Mouse (Mus musculus) midbrain, embryonic 14.5 days (tissue): ENCODE measurements around the gene Angptl2. TPM values are rescaled to one million over a fixed set of nuclear protein-coding genes. Genes with fewer than 3 reads are reported as not detected.

Experiments
- ATAC-seq: fragments of 200-750 bp; cut with Nextera tagmentation; 2 replicates; pipeline ENCODE4 v1.8.0; 2017; ENCODE audit warnings: moderate number of reproducible peaks, moderate library complexity; ENCODE audit not compliant: low FRiP score, low TSS enrichment
- DNase-seq: peaks from one replicate; pipeline ENCODE4 v3.0.0-alpha.2; 2015
- H3K27ac ChIP-seq: fragments of 300-500 bp; sonication (generic); replicated peaks from 2 replicates; pipeline ENCODE4 v1.5.1; 2014; ENCODE audit warnings: mild to moderate bottlenecking, low read depth, low read length, moderate library complexity
- H3K27me3 ChIP-seq: fragments of 300-500 bp; sonication (generic); 2 replicates; pipeline ENCODE4 v1.6.1; 2014; ENCODE audit warnings: low read length, control low read depth, mixed read lengths; ENCODE audit not compliant: control insufficient read depth, insufficient read depth
- H3K36me3 ChIP-seq: fragments of 300-500 bp; sonication (generic); 2 replicates; pipeline ENCODE4 v1.6.1; 2014; ENCODE audit warnings: low read length, control low read depth; ENCODE audit not compliant: control insufficient read depth, insufficient read depth
- H3K4me1 ChIP-seq: fragments of 300-500 bp; sonication (generic); 2 replicates; pipeline ENCODE4 v1.6.1; 2014; ENCODE audit warnings: mild to moderate bottlenecking, antibody characterized with exemption, low read length, control low read depth; ENCODE audit not compliant: control insufficient read depth, insufficient read depth
- H3K4me2 ChIP-seq: fragments of 300-500 bp; sonication (generic); 2 replicates; pipeline ENCODE4 v1.6.1; 2014; ENCODE audit warnings: mild to moderate bottlenecking, low read length, moderate library complexity
- H3K4me3 ChIP-seq: fragments of 300-500 bp; sonication (generic); replicated peaks from 2 replicates; pipeline ENCODE4 v1.5.1; 2014; ENCODE audit warnings: low read depth, low read length
- H3K9ac ChIP-seq: fragments of 300-500 bp; sonication (generic); replicated peaks from 2 replicates; pipeline ENCODE4 v1.6.1; 2014; ENCODE audit warnings: mild to moderate bottlenecking, low read length, moderate library complexity
- H3K9me3 ChIP-seq: fragments of 300-500 bp; sonication (generic); 2 replicates; pipeline ENCODE4 v1.6.1; 2016; ENCODE audit warnings: low read length, control low read depth, mixed read lengths; ENCODE audit not compliant: control insufficient read depth
- WGBS: fragments of 180-500 bp; shearing (Covaris S2); extraction: QIAGEN DNeasy Blood & Tissue Kit; methylation state at CpG from one replicate; pipeline ENCODE4 v1.1.7; 2014; 5-methylcytosine and 5-hydroxymethylcytosine counted together
- polyA plus RNA-seq: library from polyadenylated mRNA; unstranded; fragments of >200 nt; fragmentation: Nextera tagmentation; extraction: Ambion mirVana; gene quantifications from 2 replicates; pipeline ENCODE4 v1.2.1, GENCODE M21; 2014

Angptl2 gene
- polyA plus RNA-seq, 1 experiment from 2014 or later: 10.1 TPM

- Histone ChIP-seq H3K27me3 (no peaks in the 10 kb centered on the region), H3K4me2 (no peak overlapping the region), H3K36me3 (peaks cover 13% of the 10 kb centered on the region), H3K4me3 (no peak overlapping the region), H3K27ac (no peak overlapping the region), H3K9me3 (no peaks in the 10 kb centered on the region), H3K9ac (0 out of 2 replicates have a peak overlapping the region, but pooled peaks have one; percentile 12), H3K4me1 (peaks cover 32% of the 10 kb centered on the region)
- no peak for DNase-seq
- ATAC-seq: no peak
- 86% methylated on average over 12 of the region's 12 CpGs for WGBS
Measured at GRCm38 (mm10) chr2:33177443-33178242, 38.2 kb upstream of the Angptl2 start.

- peaks cover 32% of the 10 kb centered on the region for H3K4me1 ChIP-seq
- peak; percentile 21 for DNase-seq
- 57% methylated on average over 11 of the region's 11 CpGs for WGBS
Measured at GRCm38 (mm10) chr2:33178243-33178932, 37.5 kb upstream of the Angptl2 start.

GRCm38 (mm10) chr2:33179171-33179929 is 36.5 kb upstream of the Angptl2 start:
- no peak for DNase-seq
- Histone ChIP-seq H3K27me3 (no peaks in the 10 kb centered on the region), H3K9ac (0 out of 2 replicates have a peak overlapping the region, but pooled peaks have one; percentile 12), H3K27ac (peak overlapping the region; percentile 6; the same call in 1 of the 2 replicates), H3K4me2 (no peak overlapping the region), H3K36me3 (no peaks in the 10 kb centered on the region), H3K4me3 (no peak overlapping the region), H3K4me1 (peaks cover 32% of the 10 kb centered on the region), H3K9me3 (no peaks in the 10 kb centered on the region)
- WGBS: 47% methylated on average over 14 of the region's 14 CpGs
- ATAC-seq: no peak

More at GRCm38 (mm10) chr2:33178243-33178932, 37.5 kb upstream of the Angptl2 start:
- Histone ChIP-seq H3K9me3 (no peaks in the 10 kb centered on the region), H3K36me3 (peaks cover 6% of the 10 kb centered on the region), H3K27ac (peak overlapping the region; percentile 6; the same call in 1 of the 2 replicates), H3K4me3 (no peak overlapping the region), H3K27me3 (no peaks in the 10 kb centered on the region), H3K4me2 (no peak overlapping the region), H3K9ac (0 out of 2 replicates have a peak overlapping the region, but pooled peaks have one; percentile 12)
- no peak for ATAC-seq

- Histone ChIP-seq H3K9ac (no peak overlapping the region), H3K9me3 (no peaks in the 10 kb centered on the region), H3K4me1 (peaks cover 32% of the 10 kb centered on the region), H3K27ac (no peak overlapping the region), H3K27me3 (no peaks in the 10 kb centered on the region), H3K4me3 (no peak overlapping the region), H3K36me3 (no peaks in the 10 kb centered on the region), H3K4me2 (no peak overlapping the region)
- 58% methylated on average over 16 of the region's 16 CpGs for WGBS
- no peak; the same call in 1 of the 2 replicates for ATAC-seq
- DNase-seq: peak; percentile 30
Measured at GRCm38 (mm10) chr2:33179930-33180630, 35.8 kb upstream of the Angptl2 start.

GRCm38 (mm10) chr2:33183321-33183720 is 32.5 kb upstream of the Angptl2 start:
- Histone ChIP-seq H3K4me2 (no peak overlapping the region), H3K9me3 (no peaks in the 10 kb centered on the region), H3K4me3 (no peak overlapping the region), H3K9ac (no peak overlapping the region), H3K27me3 (no peaks in the 10 kb centered on the region), H3K36me3 (no peaks in the 10 kb centered on the region), H3K27ac (no peak overlapping the region), H3K4me1 (peaks cover 18% of the 10 kb centered on the region)
- DNase-seq: no peak
- ATAC-seq: no peak
- 97% methylated on average over 7 of the region's 7 CpGs for WGBS

- ATAC-seq (no peak), DNase-seq (no peak)
- Histone ChIP-seq H3K27me3 (no peaks in the 10 kb centered on the region), H3K36me3 (no peaks in the 10 kb centered on the region), H3K27ac (no peak overlapping the region), H3K9ac (no peak overlapping the region), H3K9me3 (no peaks in the 10 kb centered on the region), H3K4me2 (no peak overlapping the region), H3K4me1 (peaks cover 6% of the 10 kb centered on the region; the same call in 1 of the 2 replicates), H3K4me3 (no peak overlapping the region)
- 84% methylated on average over 10 of the region's 10 CpGs for WGBS
Measured at GRCm38 (mm10) chr2:33184641-33185040, 31.2 kb upstream of the Angptl2 start.

- H3K4me2 ChIP-seq: no peak overlapping the region
- peaks cover under 1% of the 10 kb centered on the region; the same call in 1 of the 2 replicates for H3K4me1 ChIP-seq
- no peak overlapping the region for H3K9ac ChIP-seq
- no peak overlapping the region for H3K27ac ChIP-seq
- no peaks in the 10 kb centered on the region for H3K36me3 ChIP-seq
- ATAC-seq (no peak), DNase-seq (peak; percentile 26)
- H3K9me3 ChIP-seq: no peaks in the 10 kb centered on the region
- WGBS: 78% methylated on average over 7 of the region's 7 CpGs
- H3K4me3 ChIP-seq: no peak overlapping the region
- H3K27me3 ChIP-seq: no peaks in the 10 kb centered on the region
Measured at GRCm38 (mm10) chr2:33185258-33185657, 30.6 kb upstream of the Angptl2 start.

- Histone ChIP-seq H3K9ac (no peak overlapping the region), H3K4me2 (no peak overlapping the region), H3K9me3 (no peaks in the 10 kb centered on the region), H3K27ac (no peak overlapping the region), H3K4me1 (no peaks in the 10 kb centered on the region), H3K36me3 (no peaks in the 10 kb centered on the region), H3K27me3 (no peaks in the 10 kb centered on the region), H3K4me3 (no peak overlapping the region)
- WGBS: 81% methylated on average over 7 of the region's 7 CpGs
- DNase-seq: no peak
- no peak for ATAC-seq
Measured at GRCm38 (mm10) chr2:33186505-33186904, 29.4 kb upstream of the Angptl2 start.
